Mouse (Mus musculus) fibroblast of lung, adult 2 months (primary cell): ENCODE data around the gene Exoc2.

Source experiments
- DNase-seq: peaks from one replicate; pipeline ENCODE4 v3.0.0-alpha.2; 2011; ENCODE audit warnings: low read depth

Gene Exoc2

GRCm38 (mm10) chr13:30820555-30820954, 153.3 kb downstream of the Exoc2 start:
- DNase-seq: no peak

- no peak for DNase-seq
Measured at GRCm38 (mm10) chr13:30819891-30820290, 154.0 kb downstream of the Exoc2 start.

DNA sequence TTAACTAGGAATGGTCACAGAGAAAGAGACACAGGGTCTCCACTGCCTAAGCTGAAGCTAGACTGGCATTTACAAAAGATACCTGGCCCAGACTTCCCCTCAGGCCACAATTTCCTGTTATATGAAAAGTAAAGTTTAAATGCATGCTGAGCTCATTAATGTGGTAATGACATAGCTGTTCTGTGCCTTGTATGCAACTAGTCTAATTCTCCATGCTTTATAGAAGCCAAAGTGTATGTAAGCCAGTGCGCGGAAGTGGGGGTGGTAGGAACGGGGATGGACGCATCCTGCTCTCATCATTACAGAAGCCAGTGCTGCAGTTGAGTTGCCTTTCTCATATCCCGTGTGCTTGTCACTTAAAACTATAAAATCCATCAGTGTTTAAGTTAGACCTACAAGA, 156.5 kb downstream of the Exoc2 start:
- DNase-seq: no peak

GRCm38 (mm10) chr13:30814256-30814655, 159.6 kb downstream of the Exoc2 start:
- DNase-seq: no peak

DNA sequence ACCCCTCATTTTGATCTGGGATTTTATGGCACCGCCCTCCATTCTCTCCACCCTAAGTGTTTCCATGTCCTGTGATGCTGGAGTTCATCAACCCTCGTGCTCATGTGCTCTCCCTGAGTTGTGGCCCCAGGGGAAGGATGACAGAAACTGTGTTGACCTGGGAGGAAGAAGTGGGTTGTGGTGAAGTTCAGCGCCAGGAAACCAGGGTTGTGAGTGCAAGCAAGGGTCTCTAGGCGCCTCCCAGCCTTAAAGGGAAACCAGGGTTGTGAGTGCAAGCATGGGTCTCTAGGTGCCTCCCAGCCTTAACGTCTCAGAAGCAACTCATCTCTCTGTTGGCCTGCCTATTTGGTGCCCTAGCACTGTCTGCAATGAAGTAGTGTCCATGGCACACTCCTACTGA, 160.4 kb downstream of the Exoc2 start:
- no peak for DNase-seq

DNA sequence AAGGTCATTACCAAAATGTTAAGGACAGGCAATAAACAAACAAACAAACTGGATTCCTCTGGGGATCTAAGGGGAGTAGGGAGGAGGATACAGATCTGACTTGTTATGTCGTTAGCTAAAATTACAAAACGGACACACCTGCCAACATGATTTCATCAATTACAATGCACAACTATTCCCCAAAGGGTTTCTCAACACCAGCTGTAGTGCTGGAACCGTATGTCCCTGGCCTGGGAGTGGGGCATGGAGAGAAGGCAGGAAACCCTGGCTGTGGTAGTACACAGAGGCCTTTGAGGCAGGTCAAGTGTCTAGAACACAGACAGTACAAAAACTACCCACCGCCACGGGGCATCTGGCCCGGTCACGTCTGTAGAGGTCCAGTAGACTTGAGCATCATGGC, 164.7 kb downstream of the Exoc2 start:
- no peak for DNase-seq

- DNase-seq: no peak
Measured at GRCm38 (mm10) chr13:30802336-30802955, 171.4 kb downstream of the Exoc2 start.

GRCm38 (mm10) chr13:30801886-30802285, 172.0 kb downstream of the Exoc2 start:
- DNase-seq: no peak

DNA sequence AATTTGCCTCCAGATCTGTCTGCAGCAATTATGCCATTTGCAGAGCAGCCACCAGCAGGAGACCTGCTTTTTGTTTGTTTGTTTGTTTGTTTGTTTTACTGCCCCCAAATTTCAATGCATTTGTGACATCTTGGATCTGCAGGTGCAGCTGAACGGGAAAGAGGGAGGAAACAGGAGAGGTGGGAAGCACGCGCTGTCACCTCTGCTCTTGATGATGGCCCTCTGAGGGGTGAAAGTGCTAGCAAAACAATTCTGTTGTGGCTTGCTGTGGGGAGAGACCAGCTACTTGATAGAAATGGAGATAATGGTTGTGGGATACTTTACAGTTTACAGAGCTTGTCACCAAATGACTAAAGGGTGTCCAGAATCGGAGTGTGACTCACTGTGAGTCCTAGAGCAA, 177.9 kb downstream of the Exoc2 start:
- DNase-seq: no peak

- DNase-seq: no peak
Measured at GRCm38 (mm10) chr13:30793616-30794015, 180.3 kb downstream of the Exoc2 start.

DNA sequence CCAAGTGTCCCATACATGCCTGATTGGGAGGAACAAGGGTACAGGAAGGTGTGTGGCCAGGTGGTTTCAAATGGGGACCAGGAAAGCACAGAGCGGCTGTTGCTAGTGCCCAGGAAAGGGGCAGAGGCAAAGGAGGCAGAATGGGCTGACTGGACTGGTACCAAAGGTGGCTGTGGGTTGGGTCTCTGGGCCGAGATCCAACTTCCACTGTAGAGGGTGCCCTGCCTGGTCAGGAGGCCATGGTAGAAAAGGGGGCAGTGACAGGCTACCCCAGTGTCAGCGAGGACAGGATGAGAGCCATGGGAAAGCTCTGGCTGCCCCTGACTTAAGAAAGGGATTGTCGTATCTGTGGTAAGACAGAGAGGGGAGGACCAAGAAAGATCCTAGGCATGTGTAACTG, 180.7 kb downstream of the Exoc2 start:
- no peak for DNase-seq

DNA sequence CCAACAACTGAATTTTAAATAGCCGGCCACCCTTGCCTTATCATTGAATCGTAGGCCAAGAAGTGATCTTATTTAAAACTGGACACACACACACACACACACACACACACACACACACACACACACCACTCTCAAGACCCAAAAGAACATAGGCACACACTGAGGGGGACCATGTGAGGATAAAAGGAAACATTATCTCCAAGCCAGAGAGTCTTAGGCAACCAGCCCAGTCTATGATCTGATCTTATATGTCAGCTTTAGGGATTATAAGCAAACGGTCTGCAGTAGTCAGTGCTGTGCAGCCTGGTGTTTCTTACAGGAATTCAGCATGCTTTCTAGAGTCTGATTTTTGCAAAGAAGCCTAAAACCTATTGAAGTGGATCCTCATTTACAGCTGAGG, 181.2 kb downstream of the Exoc2 start:
- DNase-seq: no peak

- DNase-seq: peak; percentile 39
Measured at GRCm38 (mm10) chr13:30792308-30792707, 181.6 kb downstream of the Exoc2 start.

DNA sequence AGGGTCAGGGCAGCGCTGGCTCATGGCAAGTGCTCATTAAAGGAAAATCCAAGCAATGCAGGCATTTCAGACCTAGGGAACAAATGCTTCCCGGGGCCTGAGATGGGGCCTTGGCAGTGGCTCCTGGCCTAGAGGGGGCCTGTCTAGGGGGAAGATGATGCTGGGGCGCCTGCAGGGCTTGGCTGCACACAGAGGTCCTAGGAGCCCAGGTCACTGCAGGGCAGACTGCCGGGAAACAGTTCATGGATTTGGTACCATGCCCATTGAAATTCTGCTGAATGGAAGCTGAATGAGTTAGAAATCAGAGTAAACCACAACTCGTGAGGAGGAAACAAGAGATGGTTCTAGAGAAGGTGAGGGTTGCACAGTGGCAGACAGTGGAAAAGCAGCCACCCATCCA, 183.9 kb downstream of the Exoc2 start:
- no peak for DNase-seq

DNA sequence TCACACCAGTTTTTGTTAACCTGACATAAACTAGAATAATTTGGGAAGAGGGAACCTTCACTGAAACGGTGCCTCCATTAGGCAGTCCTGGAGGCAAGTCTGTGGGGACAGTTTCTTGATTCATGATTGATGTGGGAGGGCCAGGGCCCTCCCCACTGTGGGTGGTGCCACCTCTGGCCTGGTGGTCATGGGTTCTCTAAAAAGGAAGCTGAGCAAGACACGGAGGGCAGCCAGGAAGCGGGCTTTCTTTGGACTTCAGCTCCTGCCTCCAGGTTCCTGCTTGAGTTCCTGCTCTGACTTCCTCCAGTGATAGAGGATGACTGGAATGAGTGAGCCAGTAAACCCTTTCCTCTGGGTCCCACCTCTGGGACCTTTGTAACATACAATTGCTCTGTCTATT, 185.5 kb downstream of the Exoc2 start:
- no peak for DNase-seq

- DNase-seq: no peak
Measured at GRCm38 (mm10) chr13:30787960-30788359, 185.9 kb downstream of the Exoc2 start.

DNA sequence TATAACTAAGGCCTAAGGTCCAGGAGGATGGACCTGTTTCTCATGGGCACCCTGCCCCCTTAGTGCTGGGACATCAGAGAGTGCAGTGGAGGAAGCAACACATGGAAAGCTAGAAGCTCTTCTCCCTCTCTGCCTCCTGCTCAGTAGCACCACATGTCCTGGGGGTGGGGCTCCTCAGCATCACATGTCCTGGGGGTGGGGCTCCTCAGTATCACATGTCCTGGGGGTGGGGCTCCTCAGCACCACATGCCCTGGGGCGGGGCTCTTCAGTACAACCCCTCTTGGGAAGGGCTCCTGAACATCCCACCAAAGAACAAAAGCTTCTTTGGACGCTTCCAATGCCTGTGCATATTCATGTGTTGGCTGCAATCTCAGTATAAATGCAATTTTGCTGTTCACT, 186.3 kb downstream of the Exoc2 start:
- no peak for DNase-seq

- DNase-seq: no peak
Measured at GRCm38 (mm10) chr13:30787036-30787320, 186.9 kb downstream of the Exoc2 start.

DNA sequence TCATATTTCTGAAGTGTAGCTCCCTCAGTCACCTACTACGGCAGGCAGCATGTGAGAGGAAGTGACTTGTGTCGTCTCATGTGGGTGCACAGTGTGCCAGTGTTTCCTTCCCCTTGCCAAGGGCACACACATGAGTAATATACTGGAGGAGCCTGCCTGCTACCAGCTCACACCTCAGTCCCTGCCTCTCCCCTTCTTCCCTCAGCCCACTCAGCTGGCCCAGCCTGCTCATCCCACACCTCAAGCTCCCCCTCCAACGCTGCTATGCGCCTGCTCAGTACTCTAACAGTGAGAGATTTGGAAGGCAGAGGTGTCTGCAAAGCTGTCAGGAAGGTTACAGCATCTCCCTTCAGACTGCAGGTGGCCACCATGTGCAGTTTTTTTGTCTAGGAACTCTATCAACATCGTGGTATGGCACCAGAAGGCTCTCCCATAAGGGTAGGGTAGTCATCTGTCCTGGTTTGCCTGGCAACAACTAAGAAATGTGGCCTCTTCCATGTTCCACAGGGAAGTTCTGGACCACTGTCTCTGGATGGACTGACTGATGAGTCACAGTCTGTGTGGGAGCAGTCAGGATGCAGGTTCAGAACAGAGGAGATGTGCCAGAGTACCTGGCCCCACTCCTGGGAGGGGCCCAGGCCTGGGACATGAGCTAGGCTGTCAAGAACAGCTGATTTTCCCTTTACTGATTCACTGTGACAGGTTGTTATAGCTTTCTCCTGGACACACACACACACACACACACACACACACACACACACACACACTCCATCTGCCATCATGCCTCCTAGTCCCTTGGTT, 187.5 kb downstream of the Exoc2 start:
- no peak for DNase-seq

DNA sequence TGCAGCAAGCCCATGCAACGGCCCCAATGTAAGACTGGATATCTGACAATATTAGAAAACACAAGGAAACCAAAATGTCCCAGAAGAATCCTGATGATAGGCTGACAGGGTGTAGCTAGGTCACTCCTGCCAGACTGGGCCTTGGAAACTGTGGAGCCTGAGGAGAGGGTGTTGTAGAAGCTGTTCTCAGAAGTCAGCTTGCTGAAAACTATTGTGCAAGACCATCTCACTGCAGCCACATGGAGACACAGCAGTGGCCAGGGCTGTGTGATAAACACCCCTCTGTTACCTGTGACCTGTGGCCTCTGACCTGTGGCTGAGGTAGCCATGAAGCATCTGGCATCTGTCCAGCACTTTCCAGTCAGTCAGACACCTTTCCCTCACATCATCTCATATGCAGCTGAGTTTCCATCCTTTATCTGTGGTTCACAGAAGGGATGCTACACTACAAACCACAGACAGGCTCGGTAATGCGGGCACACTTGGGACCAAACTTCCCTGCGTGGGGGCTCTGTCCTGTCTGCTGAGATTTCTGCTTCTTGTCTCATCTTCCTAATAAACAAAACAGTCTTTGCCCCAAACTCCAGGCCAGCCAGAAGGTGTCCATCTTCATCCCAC, 188.4 kb downstream of the Exoc2 start:
- DNase-seq: no peak

DNA sequence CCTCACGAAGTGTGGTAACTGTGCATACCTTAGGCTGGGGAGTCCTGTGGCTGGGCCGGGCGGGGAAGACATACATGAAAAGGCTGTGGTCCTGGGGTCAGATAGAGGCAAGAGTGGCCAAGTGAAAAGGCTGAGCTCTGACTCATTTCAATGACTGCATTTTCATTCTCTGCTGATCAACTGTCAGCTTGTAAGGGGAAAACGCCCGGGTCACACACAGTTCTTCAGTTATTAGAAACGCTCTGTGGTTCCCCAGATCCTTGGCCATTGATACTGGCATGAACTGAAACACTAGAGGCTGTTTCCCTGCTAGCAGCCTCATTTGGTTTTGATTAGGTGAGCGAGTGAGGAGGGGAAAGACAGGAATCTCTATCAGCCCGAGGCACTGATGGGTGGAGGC, 191.5 kb downstream of the Exoc2 start:
- peak; percentile 57 for DNase-seq

DNA sequence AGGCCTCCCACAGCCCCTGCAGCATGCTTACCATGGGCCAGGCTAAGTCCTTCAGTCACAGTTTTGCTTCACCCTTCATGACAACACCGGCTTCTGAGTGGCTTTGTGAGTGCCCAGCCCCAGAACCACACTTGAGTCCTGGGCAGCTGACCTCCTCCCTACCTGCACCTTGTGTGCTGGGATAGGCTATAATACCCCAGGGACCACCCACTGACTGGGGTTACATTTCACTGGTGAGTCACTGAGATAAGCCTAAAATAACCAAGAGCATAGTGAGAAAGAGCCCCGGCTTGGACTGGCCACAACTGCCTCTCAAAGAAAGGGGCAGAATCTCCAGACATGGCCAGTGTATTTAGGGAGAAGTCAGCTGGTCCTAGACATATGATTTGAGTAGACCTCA, 192.0 kb downstream of the Exoc2 start:
- peak; percentile 46 for DNase-seq

- DNase-seq: no peak
Measured at GRCm38 (mm10) chr13:30777678-30778179, 196.2 kb downstream of the Exoc2 start.
